Mouse (Mus musculus): ENCODE measurements at regions not wholly inside any gene's neighbourhood (a gene's known extent, or its start where the extent isn't known, plus 50 kb on each side); places are given as distances from the start of the nearest gene placed in this dataset.

- no peak for DNase-seq
- intact Hi-C loops (cut with DNase I; ENCODE audit: low total_unique reads) = no loop called here
Measured at GRCm38 (mm10) chr3:52158788-52159260, 53.9 kb upstream of the Maml3 start.

DNA sequence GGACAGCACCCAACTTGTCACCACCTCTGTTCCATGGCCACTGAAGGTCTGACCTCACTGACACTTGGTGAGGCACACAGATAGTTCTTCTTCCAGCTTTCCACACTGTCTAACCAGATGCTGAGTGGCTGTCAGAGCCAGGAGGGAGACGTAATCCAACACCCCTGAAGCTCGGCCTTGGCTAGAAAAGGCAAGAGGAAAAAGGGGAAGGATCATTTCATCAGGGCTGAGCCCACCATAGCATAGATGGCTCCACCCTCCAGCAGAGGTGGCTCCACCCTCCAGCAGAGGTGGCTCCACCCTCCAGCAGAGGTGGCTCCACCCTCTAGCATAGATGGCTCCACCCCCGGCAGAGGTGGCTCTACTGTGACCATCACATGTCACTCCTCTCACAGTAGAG, 56.8 kb upstream of the Maml3 start:
- intact Hi-C loops (cut with DNase I; ENCODE audit: low total_unique reads) = no loop called here

GRCm38 (mm10) chr3:52163990-52164389, 59.1 kb upstream of the Maml3 start:
- no peak for DNase-seq
- intact Hi-C loops (cut with DNase I; ENCODE audit: low total_unique reads) = no loop called here

More for the DNA sequence above, 56.8 kb upstream of the Maml3 start:
- DNase-seq = no peak

DNA sequence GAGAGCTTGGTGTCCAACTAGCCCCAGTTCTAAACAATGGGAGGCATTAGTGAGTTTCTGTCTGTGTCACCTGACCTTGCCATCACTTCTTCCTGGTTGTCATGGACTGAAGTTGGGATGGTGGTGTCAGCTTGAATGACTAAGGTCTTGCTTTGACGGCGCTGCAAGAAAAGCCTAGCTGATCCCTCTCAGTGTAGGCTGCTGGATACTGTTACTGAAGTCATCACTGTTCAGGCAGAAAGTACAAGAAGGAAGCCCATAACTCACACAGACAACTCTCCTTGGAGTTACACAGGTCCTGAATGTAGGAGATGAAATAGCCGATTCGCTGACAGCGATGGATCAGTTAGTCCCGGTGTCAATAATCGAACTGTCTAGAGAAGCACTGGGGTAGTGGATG, 62.5 kb upstream of the Maml3 start:
- intact Hi-C loops (cut with DNase I; ENCODE audit: low total_unique reads) = no loop called here
- no peak for DNase-seq

DNA sequence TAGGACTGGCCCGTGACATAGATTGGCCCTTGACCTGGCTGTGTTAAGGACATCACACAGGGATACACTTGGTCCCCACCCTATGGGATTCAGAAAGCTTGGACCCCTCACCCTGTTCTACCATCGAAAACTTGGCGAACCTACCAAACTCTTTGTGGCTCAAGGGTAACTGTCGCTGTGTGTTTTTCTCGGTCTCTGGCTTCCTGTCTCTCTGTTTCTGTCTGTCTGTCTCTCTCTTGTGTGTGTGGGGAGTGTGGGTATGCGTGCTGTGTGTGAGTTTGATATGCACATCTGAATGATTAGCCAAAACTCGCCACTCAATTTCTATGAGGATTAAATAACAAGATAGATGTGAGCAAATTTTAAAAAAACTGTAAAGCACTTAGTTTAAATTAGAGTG, 66.0 kb upstream of the Maml3 start:
- intact Hi-C loops (cut with DNase I; ENCODE audit: low total_unique reads) = no loop called here
- DNase-seq = no peak

DNA sequence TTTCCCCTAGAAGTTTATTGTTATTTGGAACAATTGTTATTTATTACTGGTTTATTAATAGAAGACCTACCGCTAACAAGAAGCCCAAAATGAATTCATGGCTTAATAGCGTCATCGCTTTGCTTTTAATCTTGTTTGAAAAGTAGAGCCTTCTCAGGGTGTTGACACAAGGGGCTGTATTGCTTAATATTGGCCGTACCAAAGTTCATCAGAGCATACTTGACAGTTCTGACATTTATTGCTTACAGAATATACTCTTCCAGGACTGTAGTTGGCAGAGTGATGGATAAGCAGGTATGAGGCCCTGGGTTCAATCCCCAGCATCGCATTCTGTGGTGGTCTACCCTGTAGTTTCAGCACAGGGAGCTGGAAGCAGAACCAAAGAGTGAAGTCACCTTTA, 66.4 kb upstream of the Maml3 start:
- intact Hi-C loops (cut with DNase I; ENCODE audit: low total_unique reads) = no loop called here
- no peak for DNase-seq

GRCm38 (mm10) chr3:52173490-52173889, 68.6 kb upstream of the Maml3 start:
- DNase-seq = no peak
- intact Hi-C loops (cut with DNase I; ENCODE audit: low total_unique reads) = no loop called here

DNA sequence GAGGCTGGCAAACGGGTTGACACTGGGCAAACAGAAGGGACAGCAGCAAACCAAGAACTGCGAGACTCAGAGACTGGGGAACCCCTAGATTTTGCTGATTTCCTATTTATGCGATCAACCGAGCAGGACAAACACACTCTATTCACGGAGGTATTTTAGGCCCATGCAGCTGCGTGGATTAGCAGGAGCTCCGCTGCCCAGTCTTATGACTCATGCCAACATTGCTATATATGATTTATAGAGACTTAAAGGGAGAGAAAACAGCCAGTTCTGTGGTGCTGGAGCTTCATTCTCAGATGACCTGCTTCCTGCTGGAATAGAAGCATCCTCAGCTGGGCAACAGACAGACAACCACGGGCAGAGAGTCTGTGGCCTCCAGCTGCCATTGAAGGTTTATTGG, 71.2 kb upstream of the Maml3 start:
- intact Hi-C loops (cut with DNase I; ENCODE audit: low total_unique reads) = no loop called here
- DNase-seq = no peak

GRCm38 (mm10) chr3:52178851-52179250, 74.0 kb upstream of the Maml3 start:
- no peak for DNase-seq
- intact Hi-C loops (cut with DNase I; ENCODE audit: low total_unique reads) = no loop called here

- peak; percentile 79 for DNase-seq
- intact Hi-C loops (cut with DNase I; ENCODE audit: low total_unique reads) = no loop called here
Measured at GRCm38 (mm10) chr3:52179686-52180085, 74.8 kb upstream of the Maml3 start.

DNA sequence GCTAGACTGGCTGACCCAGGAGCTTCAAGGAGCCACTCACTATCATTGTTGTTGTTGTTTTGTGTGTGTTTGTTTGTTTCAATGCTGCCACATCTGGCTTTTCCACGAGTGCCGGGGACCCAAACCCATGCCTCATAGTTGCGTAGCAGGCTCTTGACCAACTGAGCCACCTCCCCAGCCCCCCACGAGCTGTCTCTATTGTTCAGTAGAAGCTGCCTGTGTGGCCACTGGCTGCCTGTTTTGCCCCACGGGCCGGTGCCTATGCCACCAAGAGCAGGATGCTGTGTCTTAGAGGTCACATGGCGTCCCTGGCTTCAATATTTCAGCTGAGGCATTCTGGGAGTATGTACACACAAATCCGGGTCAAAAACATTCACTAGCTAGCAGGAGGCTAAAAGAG, 75.4 kb upstream of the Maml3 start:
- DNase-seq = no peak
- intact Hi-C loops (cut with DNase I; ENCODE audit: low total_unique reads) = no loop called here

DNA sequence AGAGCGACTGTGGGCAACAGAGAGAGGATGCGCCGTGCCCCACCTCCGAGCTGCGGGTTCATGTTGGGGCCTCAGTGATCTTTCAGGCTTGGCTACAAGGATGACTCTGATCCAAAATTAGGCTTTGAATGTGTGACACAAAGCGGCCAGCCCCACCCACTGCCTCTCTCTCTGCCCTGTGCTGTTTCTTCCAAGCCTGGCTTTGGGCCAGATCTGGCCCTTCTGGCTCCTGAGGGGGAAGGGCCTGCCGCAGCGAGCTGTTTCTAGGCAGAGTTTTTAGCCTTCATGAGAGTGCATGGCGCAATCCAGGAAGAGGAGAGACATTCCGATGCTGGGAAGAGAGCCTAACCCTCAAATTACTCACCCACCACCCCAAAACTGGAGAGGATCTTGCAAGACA, 75.9 kb upstream of the Maml3 start:
- intact Hi-C loops (cut with DNase I; ENCODE audit: low total_unique reads) = no loop called here
- peak; percentile 82 for DNase-seq

DNA sequence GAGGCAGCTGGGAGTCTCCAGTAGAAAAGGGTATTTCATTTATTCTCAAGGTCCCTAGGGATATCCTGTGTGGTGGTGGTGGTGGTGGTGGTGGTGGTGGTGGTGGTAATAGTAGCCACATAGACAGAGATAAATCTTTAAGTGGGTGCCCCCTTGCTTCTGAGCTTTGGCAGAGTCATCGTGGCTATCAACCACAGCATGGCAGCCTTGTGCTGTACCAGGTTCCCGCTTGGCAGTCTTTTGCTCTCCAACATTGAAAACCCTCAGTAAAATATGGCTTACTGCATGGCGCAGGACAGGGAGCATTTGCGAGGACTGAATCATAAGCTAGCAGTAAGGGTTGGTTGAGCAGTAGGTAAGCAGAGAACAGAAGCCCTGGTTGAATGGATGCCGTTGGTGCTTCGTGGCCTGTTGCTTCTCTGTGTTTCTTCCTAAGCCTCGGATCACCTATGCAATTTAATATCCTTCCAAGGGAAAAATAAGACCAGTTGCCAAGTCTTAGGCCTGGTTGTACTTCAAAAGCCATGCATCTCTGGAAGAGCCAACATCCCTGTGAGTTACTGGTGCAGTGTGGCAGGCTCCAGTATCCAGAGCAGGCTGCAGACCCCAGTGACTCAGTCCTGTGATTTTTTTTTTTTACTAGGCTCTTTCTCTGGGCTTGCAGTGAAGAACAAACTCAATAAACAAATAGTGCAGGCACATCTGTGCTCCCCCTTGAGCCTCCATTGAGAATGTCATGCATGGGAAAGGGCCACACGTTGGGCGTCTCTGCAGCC, 76.6 kb upstream of the Maml3 start:
- no peak for DNase-seq
- intact Hi-C loops (cut with DNase I; ENCODE audit: low total_unique reads) = no loop called here

DNA sequence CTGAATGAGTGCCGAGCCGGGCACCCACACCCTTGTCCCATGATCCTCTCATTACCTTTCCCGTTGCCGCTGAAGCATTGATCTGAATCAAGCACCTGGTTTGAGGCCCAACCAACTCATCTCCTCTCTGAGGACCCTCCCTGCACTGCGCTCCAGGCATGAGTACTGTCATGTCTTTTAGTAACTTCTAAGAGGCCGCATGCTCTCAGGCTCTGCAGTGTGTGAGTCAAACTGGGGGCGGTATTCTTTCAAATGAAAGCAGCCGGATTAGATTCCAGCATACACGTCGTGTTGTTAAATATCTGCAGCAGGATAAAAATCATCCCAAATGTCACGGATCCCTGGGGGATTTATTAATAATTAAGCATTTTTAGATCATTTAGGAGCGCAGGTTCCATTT, 79.4 kb upstream of the Maml3 start:
- intact Hi-C loops (cut with DNase I; ENCODE audit: low total_unique reads) = no loop called here
- no peak for DNase-seq

- no peak for DNase-seq
- intact Hi-C loops (cut with DNase I; ENCODE audit: low total_unique reads) = loop anchor here (5.0 kb wide), 1 partner anchor 78 kb away; the partner anchor contains the start of gene Maml3
Measured at GRCm38 (mm10) chr3:52185351-52185750, 80.5 kb upstream of the Maml3 start.

- intact Hi-C loops (cut with DNase I; ENCODE audit: low total_unique reads) = loop anchor here (5.0 kb wide), 1 partner anchor 80 kb away; the partner anchor contains the start of gene Maml3
- no peak for DNase-seq
Measured at GRCm38 (mm10) chr3:52187401-52187801, 80.7 kb upstream of the Foxo1 start.

GRCm38 (mm10) chr3:52188303-52188702, 79.8 kb upstream of the Foxo1 start:
- intact Hi-C loops (cut with DNase I; ENCODE audit: low total_unique reads) = loop anchor here (5.0 kb wide), 1 partner anchor 81 kb away; the partner anchor contains the start of gene Maml3

DNA sequence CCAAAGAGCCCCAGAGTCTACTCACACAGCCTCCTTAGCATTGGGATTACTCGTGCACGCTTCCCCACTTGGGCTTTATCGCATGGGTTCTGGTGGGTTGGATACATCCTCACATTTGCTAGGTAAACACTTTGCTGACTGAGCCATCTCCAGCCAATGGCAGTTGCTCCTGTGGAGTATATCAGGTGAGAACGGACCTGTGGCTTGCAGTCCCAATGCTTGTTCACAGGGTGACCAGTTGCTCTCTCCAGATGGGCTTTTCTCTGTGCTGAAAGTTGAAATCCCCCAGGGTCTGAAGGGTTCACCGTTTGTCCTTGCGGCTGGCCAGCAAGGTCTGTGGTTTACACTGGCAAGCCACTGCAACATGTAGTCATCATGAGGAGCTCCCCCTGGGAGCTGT, 79.1 kb upstream of the Foxo1 start:
- intact Hi-C loops (cut with DNase I; ENCODE audit: low total_unique reads) = loop anchor here (5.0 kb wide), 1 partner anchor 82 kb away; the partner anchor contains the start of gene Maml3
- DNase-seq = no peak

More at GRCm38 (mm10) chr3:52188303-52188702, 79.8 kb upstream of the Foxo1 start:
- DNase-seq = no peak

- DNase-seq = no peak
- intact Hi-C loops (cut with DNase I; ENCODE audit: low total_unique reads) = no loop called here
Measured at GRCm38 (mm10) chr3:52190021-52190420, 78.1 kb upstream of the Foxo1 start.

DNA sequence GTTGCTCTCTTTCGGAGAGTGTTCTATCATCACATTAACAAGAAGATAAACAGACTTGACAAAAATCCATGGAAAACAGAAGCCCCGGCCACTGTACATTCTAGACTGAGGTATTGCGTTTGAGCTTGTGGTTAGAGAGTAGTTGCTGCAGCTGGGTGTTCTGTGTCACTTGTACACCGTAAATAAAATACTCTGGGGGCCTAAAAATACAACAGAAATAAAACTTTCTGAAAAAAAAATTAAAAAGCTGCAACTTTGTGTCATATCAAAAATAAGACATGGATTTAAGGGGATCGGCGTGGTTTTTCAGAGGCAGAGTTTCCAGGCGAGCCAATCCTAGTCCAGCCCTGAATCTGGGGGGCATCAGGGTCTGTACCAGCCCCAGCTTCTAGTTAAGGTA, 75.1 kb upstream of the Foxo1 start:
- intact Hi-C loops (cut with DNase I; ENCODE audit: low total_unique reads) = no loop called here

GRCm38 (mm10) chr3:52194216-52194615, 73.9 kb upstream of the Foxo1 start:
- intact Hi-C loops (cut with DNase I; ENCODE audit: low total_unique reads) = no loop called here
- no peak for DNase-seq

More for the DNA sequence above, 75.1 kb upstream of the Foxo1 start:
- DNase-seq = no peak

Measured in gastrocnemius, postnatal 14 days (tissue).